Mouse (Mus musculus) liver, embryonic 13.5 days (tissue): ENCODE results near the gene Sdc4. TPM values are rescaled to one million over a fixed set of nuclear protein-coding genes. Genes with fewer than 3 reads are reported as not detected.

Source experiments
- ATAC-seq: fragments of 200-750 bp; cut with Nextera tagmentation; 2 replicates; pipeline ENCODE4 v1.8.0; 2017; ENCODE audit warnings: low read depth, mild to moderate bottlenecking, moderate number of reproducible peaks, moderate library complexity
- DNase-seq: peaks from one replicate; pipeline ENCODE4 v3.0.0; 2022
- H3K27ac ChIP-seq: fragments of 300-500 bp; sonication (generic); 2 replicates; pipeline ENCODE4 v1.5.1; 2015; ENCODE audit warnings: moderate library complexity, mild to moderate bottlenecking, inconsistent platforms
- H3K27me3 ChIP-seq: fragments of 300-500 bp; sonication (generic); 2 replicates; pipeline ENCODE4 v1.6.1; 2015; ENCODE audit warnings: mild to moderate bottlenecking, inconsistent platforms
- H3K36me3 ChIP-seq: fragments of 300-500 bp; sonication (generic); 2 replicates; pipeline ENCODE4 v1.6.1; 2015; ENCODE audit warnings: mild to moderate bottlenecking, inconsistent platforms
- H3K4me1 ChIP-seq: fragments of 300-500 bp; sonication (generic); replicated peaks from 2 replicates; pipeline ENCODE4 v1.6.1; 2015; ENCODE audit warnings: inconsistent platforms
- H3K4me2 ChIP-seq: fragments of 300-500 bp; sonication (generic); 2 replicates; pipeline ENCODE4 v1.6.1; 2015; ENCODE audit warnings: inconsistent platforms, mild to moderate bottlenecking, moderate library complexity
- H3K4me3 ChIP-seq: fragments of 300-500 bp; sonication (generic); replicated peaks from 2 replicates; pipeline ENCODE4 v1.5.1; 2015; ENCODE audit warnings: mild to moderate bottlenecking, inconsistent platforms
- H3K9ac ChIP-seq: fragments of 300-500 bp; sonication (generic); 2 replicates; pipeline ENCODE4 v1.6.1; 2015; ENCODE audit warnings: mild to moderate bottlenecking, inconsistent platforms
- H3K9me3 ChIP-seq: fragments of 300-500 bp; sonication (generic); replicated peaks from 2 replicates; pipeline ENCODE4 v1.6.1; 2016; ENCODE audit warnings: inconsistent platforms
- WGBS: fragments of 180-500 bp; shearing (Covaris S2); methylation state at CpG from one replicate; pipeline ENCODE4 v1.1.7; 2015; ENCODE audit not compliant: insufficient replicate concordance; 5-methylcytosine and 5-hydroxymethylcytosine counted together
- polyA plus RNA-seq: library from polyadenylated mRNA; unstranded; fragments of >200 nt; fragmentation: Nextera tagmentation; extraction: Ambion mirVana; gene quantifications from 2 replicates; pipeline ENCODE4 v1.2.1, GENCODE M21; 2015

The Sdc4 gene
- polyA plus RNA-seq, 1 experiment from 2014 or later: 33.6 TPM

- Histone ChIP-seq H3K36me3 (peaks cover 6% of the 10 kb centered on the region), H3K27ac (peak overlapping the region; percentile 58), H3K4me3 (no peak overlapping the region), H3K9ac (no peak overlapping the region), H3K4me1 (peaks cover 43% of the 10 kb centered on the region), H3K4me2 (no peak overlapping the region), H3K9me3 (no peaks in the 10 kb centered on the region), H3K27me3 (no peaks in the 10 kb centered on the region)
- DNase-seq: no peak
- ATAC-seq: no peak
- WGBS: 44% methylated on average over 8 of the region's 8 CpGs
Observed at GRCm38 (mm10) chr2:164458535-164458934, 14.8 kb upstream of the Sdc4 start.

GRCm38 (mm10) chr2:164457942-164458341 lies 14.3 kb upstream of the Sdc4 start:
- no peaks in the 10 kb centered on the region for H3K9me3 ChIP-seq
- 0 out of 2 replicates have a peak, but pooled peaks cover under 1% of the 10 kb centered on the region for H3K36me3 ChIP-seq
- 48% methylated on average over 7 of the region's 7 CpGs for WGBS
- ATAC-seq (no peak), DNase-seq (no peak)
- H3K27me3 ChIP-seq: no peaks in the 10 kb centered on the region
- H3K4me3 ChIP-seq: no peak overlapping the region
- H3K4me1 ChIP-seq: peaks cover 39% of the 10 kb centered on the region
- peak overlapping the region; percentile 63 for H3K27ac ChIP-seq
- no peak overlapping the region for H3K4me2 ChIP-seq
- H3K9ac ChIP-seq: no peak overlapping the region

- Histone ChIP-seq H3K36me3 (no peaks in the 10 kb centered on the region), H3K4me3 (no peak within 1 kb of the TSS), H3K9me3 (no peaks in the 10 kb centered on the region), H3K4me1 (peaks cover 28% of the 10 kb centered on the region), H3K9ac (no peak within 1 kb of the TSS), H3K4me2 (peak within 1 kb of the TSS; percentile 29), H3K27ac (peak within 1 kb of the TSS; percentile 63), H3K27me3 (0 out of 2 replicates have a peak, but pooled peaks cover 3% of the 10 kb centered on the region)
- ATAC-seq: no peak
- WGBS: 7% methylated on average over 7 of the region's 7 CpGs
- DNase-seq: no peak
Observed at GRCm38 (mm10) chr2:164456864-164457300, 13.2 kb upstream of the Sdc4 start, which contains the start of gene Sys1. TSS of gene Sys1 (plus strand) at chr2:164456964.

- peak overlapping the region; percentile 63 for H3K27ac ChIP-seq
- no peaks in the 10 kb centered on the region for H3K9me3 ChIP-seq
- peaks cover 24% of the 10 kb centered on the region; the same call in 1 of the 2 replicates for H3K4me1 ChIP-seq
- DNase-seq (no peak), ATAC-seq (no peak)
- no peak overlapping the region for H3K4me3 ChIP-seq
- H3K9ac ChIP-seq: no peak overlapping the region
- WGBS: 55% methylated on average over 1 of the region's 1 CpGs
- no peaks in the 10 kb centered on the region for H3K36me3 ChIP-seq
- H3K27me3 ChIP-seq: 0 out of 2 replicates have a peak, but pooled peaks cover 3% of the 10 kb centered on the region
- peak overlapping the region; percentile 29 for H3K4me2 ChIP-seq
Observed at GRCm38 (mm10) chr2:164456413-164456812, 12.7 kb upstream of the Sdc4 start.

GRCm38 (mm10) chr2:164455421-164456190 lies 11.9 kb upstream of the Sdc4 start:
- 52% methylated on average over 6 of the region's 6 CpGs for WGBS
- no peaks in the 10 kb centered on the region for H3K36me3 ChIP-seq
- no peak overlapping the region for H3K4me3 ChIP-seq
- no peaks in the 10 kb centered on the region for H3K9me3 ChIP-seq
- no peak overlapping the region for H3K27ac ChIP-seq
- ATAC-seq (no peak), DNase-seq (no peak)
- peaks cover 24% of the 10 kb centered on the region; the same call in 1 of the 2 replicates for H3K4me1 ChIP-seq
- 0 out of 2 replicates have a peak, but pooled peaks cover 3% of the 10 kb centered on the region for H3K27me3 ChIP-seq
- no peak overlapping the region for H3K9ac ChIP-seq
- no peak overlapping the region for H3K4me2 ChIP-seq

GRCm38 (mm10) chr2:164454846-164455245 lies 11.2 kb upstream of the Sdc4 start:
- Histone ChIP-seq H3K4me3 (no peak overlapping the region), H3K9me3 (no peaks in the 10 kb centered on the region), H3K4me2 (no peak overlapping the region), H3K27ac (no peak overlapping the region; the same call in 1 of the 2 replicates), H3K36me3 (no peaks in the 10 kb centered on the region), H3K4me1 (peaks cover 24% of the 10 kb centered on the region; the same call in 1 of the 2 replicates), H3K9ac (no peak overlapping the region), H3K27me3 (0 out of 2 replicates have a peak, but pooled peaks cover 3% of the 10 kb centered on the region)
- DNase-seq (no peak), ATAC-seq (no peak)
- WGBS: 48% methylated on average over 10 of the region's 10 CpGs

GRCm38 (mm10) chr2:164453887-164454500 lies 10.3 kb upstream of the Sdc4 start:
- DNase-seq (no peak), ATAC-seq (no peak)
- WGBS: 49% methylated on average over 7 of the region's 7 CpGs
- Histone ChIP-seq H3K9ac (no peak overlapping the region), H3K4me3 (no peak overlapping the region), H3K27me3 (0 out of 2 replicates have a peak, but pooled peaks cover 3% of the 10 kb centered on the region), H3K27ac (no peak overlapping the region), H3K4me2 (no peak overlapping the region), H3K4me1 (peaks cover 24% of the 10 kb centered on the region; the same call in 1 of the 2 replicates), H3K36me3 (no peaks in the 10 kb centered on the region), H3K9me3 (no peaks in the 10 kb centered on the region)

GRCm38 (mm10) chr2:164453047-164453757 lies 9.5 kb upstream of the Sdc4 start:
- DNase-seq (no peak), ATAC-seq (no peak)
- Histone ChIP-seq H3K9me3 (no peaks in the 10 kb centered on the region), H3K27me3 (0 out of 2 replicates have a peak, but pooled peaks cover 3% of the 10 kb centered on the region), H3K36me3 (no peaks in the 10 kb centered on the region), H3K9ac (no peak overlapping the region), H3K4me1 (peaks cover 24% of the 10 kb centered on the region; the same call in 1 of the 2 replicates), H3K4me3 (no peak overlapping the region), H3K27ac (no peak overlapping the region), H3K4me2 (no peak overlapping the region)
- 63% methylated on average over 14 of the region's 14 CpGs for WGBS

- 43% methylated on average over 13 of the region's 13 CpGs for WGBS
- ATAC-seq: no peak
- Histone ChIP-seq H3K4me3 (no peak overlapping the region), H3K27ac (no peak overlapping the region), H3K27me3 (0 out of 2 replicates have a peak, but pooled peaks cover 3% of the 10 kb centered on the region), H3K9ac (no peak overlapping the region), H3K4me1 (peaks cover 24% of the 10 kb centered on the region; the same call in 1 of the 2 replicates), H3K4me2 (no peak overlapping the region), H3K9me3 (no peaks in the 10 kb centered on the region), H3K36me3 (no peaks in the 10 kb centered on the region)
- DNase-seq: no peak
Observed at GRCm38 (mm10) chr2:164452000-164452676, 8.5 kb upstream of the Sdc4 start.

- no peaks in the 10 kb centered on the region for H3K36me3 ChIP-seq
- H3K4me1 ChIP-seq: peaks cover 1% of the 10 kb centered on the region; the same call in 1 of the 2 replicates
- WGBS: 70% methylated on average over 14 of the region's 14 CpGs
- no peak overlapping the region for H3K27ac ChIP-seq
- ATAC-seq (no peak), DNase-seq (no peak)
- no peak overlapping the region for H3K4me2 ChIP-seq
- peaks cover 14% of the 10 kb centered on the region for H3K27me3 ChIP-seq
- no peak overlapping the region for H3K9ac ChIP-seq
- no peaks in the 10 kb centered on the region for H3K9me3 ChIP-seq
- no peak overlapping the region for H3K4me3 ChIP-seq
Observed at GRCm38 (mm10) chr2:164449341-164450042, 5.8 kb upstream of the Sdc4 start.
